Mouse (Mus musculus): ENCODE measurements around the gene Lsm12.

DNA sequence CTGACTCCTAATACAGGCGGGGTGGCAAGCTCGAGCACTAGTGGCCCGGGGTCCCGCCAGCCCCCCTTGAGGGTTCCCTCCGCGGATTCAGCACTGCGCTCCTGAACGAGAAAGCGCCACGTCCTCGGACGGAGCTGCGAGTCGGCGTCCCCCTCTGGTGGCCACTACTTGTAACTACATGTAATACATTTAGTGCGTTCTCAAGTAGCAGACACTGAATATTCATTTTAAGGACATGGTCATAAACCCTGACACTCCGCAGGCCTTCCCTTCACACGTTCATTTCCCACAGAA is 46.7 kb downstream of the Lsm12 start:
- TF ChIP-seq CHD2 (IDR thresholded peaks at IDR 0.05; ENCODE audit: low read length), result no peak
- no peak for TF ChIP-seq POLR2A (IDR thresholded peaks at IDR 0.05; ENCODE audit: low read depth, low read length)
- TF ChIP-seq EP300 (IDR thresholded peaks at IDR 0.05; ENCODE audit: low read length), result no peak
- TF ChIP-seq MAX (IDR thresholded peaks at IDR 0.05; ENCODE audit: low read length), result no peak
- TF ChIP-seq SIN3A (IDR thresholded peaks at IDR 0.05; ENCODE audit: low read length), result no peak
- peak; percentile 88 to 99 for TF ChIP-seq CTCF (conservative IDR thresholded peaks at IDR 0.05 in 1 of 2, IDR thresholded peaks at IDR 0.05 in 1 of 2; ENCODE audit: low read depth in 2 of 2, low read length in 2 of 2)
